ENCODE assay signal across 17 mouse cellular contexts in genomic region chr2:138084564-138085283, GRCm38 (mm10).
"Had no signal": no experiment of that assay in that cellular context is flagged by ENCODE, and none has a peak within 500 bp of the region (broad histone marks: within the 10 kb centered on the region; RNA-seq: fewer than 3 reads in every experiment).

No protein-coding gene starts in this region.

- H3K36me3 ChIP-seq: liver, embryonic 13.5 days; liver, embryonic 15.5 days; midbrain, embryonic 13.5 days; midbrain, embryonic 15.5 days; neural tube, embryonic 12.5 days; stomach, embryonic 15.5 days had no signal

- H3K27ac ChIP-seq: liver, embryonic 13.5 days; liver, embryonic 15.5 days; macrophage; midbrain, embryonic 13.5 days; midbrain, embryonic 15.5 days; neural tube, embryonic 12.5 days; stomach, embryonic 15.5 days; stomach, postnatal 0 days had no signal

- H3K27me3 ChIP-seq: liver, embryonic 13.5 days; liver, embryonic 15.5 days; megakaryocyte, embryonic 14.5 days; midbrain, embryonic 13.5 days; midbrain, embryonic 15.5 days; neural tube, embryonic 12.5 days; stomach, embryonic 15.5 days had no signal

- DNase-seq: liver, embryonic 13.5 days; liver, postnatal 0 days; lung, adult 2 months; lung, postnatal 10 days; right cerebral cortex, postnatal 14 days; thymus, adult 2 months; thymus, postnatal 25 days; thymus, postnatal 4 days had no signal

- H3K4me1 ChIP-seq: liver, embryonic 13.5 days; liver, embryonic 15.5 days; megakaryocyte, embryonic 14.5 days; midbrain, embryonic 13.5 days; midbrain, embryonic 15.5 days; neural tube, embryonic 12.5 days; stomach, embryonic 15.5 days had no signal

- H3K9ac ChIP-seq: liver, embryonic 13.5 days; liver, embryonic 15.5 days; liver, postnatal 0 days; midbrain, embryonic 13.5 days; midbrain, embryonic 15.5 days; neural tube, embryonic 12.5 days; stomach, embryonic 15.5 days had no signal

- ATAC-seq: liver, postnatal 0 days; midbrain, embryonic 13.5 days; midbrain, embryonic 15.5 days had no signal

- H3K4me3 ChIP-seq: liver, embryonic 13.5 days; liver, embryonic 15.5 days; megakaryocyte, embryonic 14.5 days; midbrain, embryonic 13.5 days; midbrain, embryonic 15.5 days; neural tube, embryonic 12.5 days; stomach, embryonic 15.5 days had no signal

- H3K4me2 ChIP-seq: liver, embryonic 13.5 days; liver, embryonic 15.5 days; midbrain, embryonic 11.5 days; midbrain, embryonic 13.5 days; midbrain, embryonic 15.5 days; neural tube, embryonic 12.5 days; stomach, embryonic 15.5 days had no signal

- H3K9me3 ChIP-seq: liver, embryonic 13.5 days; liver, embryonic 15.5 days; megakaryocyte, embryonic 14.5 days; midbrain, embryonic 13.5 days; midbrain, embryonic 15.5 days; neural tube, embryonic 12.5 days; stomach, embryonic 15.5 days had no signal
